Mouse (Mus musculus) stomach, postnatal 0 days (tissue): ENCODE measurements around the gene Krtap12-1.

Experiments
- CTCF ChIP-seq: IDR thresholded peaks from 2 replicates; pipeline ENCODE4 v1.5.1; 2016; ENCODE audit warnings: antibody characterized with exemption, low read depth, mild to moderate bottlenecking, moderate library complexity
- EP300 ChIP-seq: optimal IDR thresholded peaks from 2 replicates; pipeline ENCODE3; 2016; ENCODE audit warnings: antibody characterized with exemption

- TF ChIP-seq CTCF (peak; percentile 37; the same call in 1 of the 2 replicates), EP300 (no peak)
Observed at GRCm38 (mm10) chr10:77724855-77725254, 4.5 kb downstream of the Krtap12-1 start.
